Mouse (Mus musculus) heart, postnatal 36 days (tissue): ENCODE data around the gene Sorcs3. TPM values are rescaled to one million over a fixed set of nuclear protein-coding genes. Genes with fewer than 3 reads are reported as not detected.

ENCODE experiments used
- DNase-seq, 2 experiments: peaks; one replicate each; pipeline ENCODE4 v3.0.0; 2021 to 2022
- intact Hi-C: fragments of 180-260 bp; cut with DNase I; formaldehyde crosslinking; loops from one replicate; pipeline ENCODE4 v1.15.1; 2025
- total RNA-seq, 2 experiments: library from RNA; stranded (reverse); gene quantifications; 2 replicates each; pipeline ENCODE4 v1.2.3; 2021

Sorcs3 gene
- total RNA-seq, 2 experiments from 2014 or later = not detected

GRCm38 (mm10) chr19:48787269-48787668, 581.4 kb downstream of the Sorcs3 start:
- DNase-seq = no peak
- intact Hi-C loops = no loop called here

DNA sequence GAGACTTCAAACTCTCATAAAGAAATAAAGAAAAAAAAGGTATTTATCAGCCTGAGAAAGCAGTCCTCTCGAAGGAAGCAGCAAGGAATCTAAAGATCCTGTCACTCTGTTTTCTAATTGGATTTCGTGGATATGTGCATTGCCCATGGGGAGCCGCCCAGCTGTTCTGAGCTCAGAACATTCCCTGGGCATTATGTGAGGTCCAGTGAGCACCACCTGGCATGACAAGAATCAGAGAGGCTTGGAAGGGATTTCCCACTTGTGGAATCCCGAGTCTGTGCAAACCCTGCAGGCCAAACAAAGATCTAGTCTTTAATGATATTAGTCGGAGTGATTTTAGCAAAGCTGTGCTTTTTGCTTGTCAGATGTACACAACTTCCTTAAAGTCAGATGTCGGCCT, 598.7 kb downstream of the Sorcs3 start:
- no peak for DNase-seq
- intact Hi-C loops = no loop called here

- intact Hi-C loops = no loop called here
- DNase-seq = no peak
Measured at GRCm38 (mm10) chr19:48811541-48811940, 605.7 kb downstream of the Sorcs3 start.

DNA sequence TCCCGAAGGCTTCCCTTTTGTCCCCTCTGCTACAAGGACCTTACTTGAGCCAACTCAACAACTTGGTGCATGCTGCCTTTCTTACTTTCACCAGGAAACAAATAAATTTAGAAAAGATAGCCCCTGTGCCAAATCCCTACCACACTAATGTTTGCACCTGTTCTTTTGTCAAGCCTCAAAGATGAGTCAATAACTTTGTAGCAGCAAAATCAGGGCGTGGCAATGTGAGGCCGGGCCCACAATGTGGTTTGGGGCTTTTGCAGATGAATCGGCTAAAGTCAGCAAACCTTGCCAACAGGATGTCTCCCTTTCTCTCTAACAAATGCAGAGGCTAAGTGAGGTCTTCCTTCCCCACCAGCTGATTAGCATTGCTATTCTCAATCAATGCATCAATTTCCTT, 608.0 kb downstream of the Sorcs3 start:
- no peak for DNase-seq
- intact Hi-C loops = no loop called here

GRCm38 (mm10) chr19:48815064-48815463, 609.2 kb downstream of the Sorcs3 start:
- intact Hi-C loops = no loop called here

DNA sequence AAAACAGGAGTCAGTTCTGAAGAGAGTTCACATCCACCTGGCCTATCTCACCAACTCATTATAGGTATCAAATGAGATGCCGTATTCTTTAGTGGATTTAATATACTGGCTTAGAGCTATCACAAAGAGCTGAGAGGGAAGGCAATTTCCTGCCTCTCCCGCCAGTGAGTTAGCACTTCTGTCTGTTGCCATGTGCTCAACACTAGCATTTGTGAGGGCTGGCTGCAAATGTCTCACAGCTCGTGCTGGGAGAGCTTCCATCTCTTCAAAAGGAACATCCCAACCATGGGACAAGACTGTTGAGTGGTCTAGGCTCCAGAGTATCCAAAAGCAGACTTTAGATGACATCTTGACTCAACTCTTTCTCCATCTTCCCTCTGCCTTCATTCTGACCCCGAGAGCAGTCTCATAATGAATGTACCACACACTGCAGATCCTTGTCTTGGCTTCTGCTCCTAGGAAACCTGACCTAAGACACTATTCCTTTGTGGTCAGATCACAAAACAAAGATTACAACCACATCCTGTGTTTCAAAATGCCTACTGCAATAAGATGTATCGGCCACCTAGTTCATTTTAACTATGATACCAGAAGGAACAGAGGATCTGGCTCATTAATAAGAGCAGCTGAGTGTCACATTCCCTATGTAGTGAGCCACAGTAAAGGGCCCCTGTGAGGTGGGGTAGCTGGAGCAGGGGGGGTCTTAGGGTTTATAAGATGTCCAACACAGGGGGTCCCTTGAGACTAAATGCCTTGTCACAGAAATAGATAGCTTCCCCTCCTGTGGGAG, 614.9 kb downstream of the Sorcs3 start:
- DNase-seq = no peak
- intact Hi-C loops = no loop called here

More at GRCm38 (mm10) chr19:48815064-48815463, 609.2 kb downstream of the Sorcs3 start:
- no peak for DNase-seq

GRCm38 (mm10) chr19:48821283-48821715, 615.5 kb downstream of the Sorcs3 start:
- intact Hi-C loops = no loop called here
- DNase-seq = no peak

DNA sequence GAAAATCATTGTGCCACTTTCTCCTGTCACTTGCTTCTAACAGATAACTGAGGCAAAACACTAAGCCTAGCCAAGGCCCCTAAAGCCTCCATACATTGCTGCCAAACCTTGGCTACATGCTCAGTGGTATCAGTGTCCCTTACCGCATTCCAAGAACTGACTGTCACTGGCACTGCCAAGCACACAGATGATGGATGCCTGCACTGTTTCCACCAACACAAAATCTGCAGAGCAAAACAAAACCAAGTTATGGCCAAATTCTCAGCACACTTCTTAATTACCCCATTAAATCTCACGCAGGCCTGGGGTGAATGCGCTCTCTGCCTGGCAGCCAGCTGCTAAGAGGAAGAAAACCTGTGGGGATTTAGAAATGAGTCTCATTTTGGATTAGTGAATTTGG, 628.5 kb downstream of the Sorcs3 start:
- DNase-seq = no peak
- intact Hi-C loops = no loop called here

- intact Hi-C loops = no loop called here
Measured at GRCm38 (mm10) chr19:48839418-48839817, 633.6 kb downstream of the Sorcs3 start.

GRCm38 (mm10) chr19:48847700-48848099, 641.9 kb downstream of the Sorcs3 start:
- intact Hi-C loops = no loop called here
- DNase-seq = no peak

More at GRCm38 (mm10) chr19:48839418-48839817, 633.6 kb downstream of the Sorcs3 start:
- no peak for DNase-seq

GRCm38 (mm10) chr19:48850466-48850865, 644.6 kb downstream of the Sorcs3 start:
- DNase-seq = no peak

More at GRCm38 (mm10) chr19:48850466-48850865, 644.6 kb downstream of the Sorcs3 start:
- intact Hi-C loops = no loop called here
